Mouse (Mus musculus): ENCODE data around the gene Chn2. TPM values are rescaled to one million over a fixed set of nuclear protein-coding genes. Genes with fewer than 3 reads are reported as not detected.

Gene Chn2
- total RNA-seq, 2 experiments from 2014 or later = 1.0 to 1.3 TPM

- no peak overlapping the region for H3K4me3 ChIP-seq
- DNase-seq = no peak
- intact Hi-C loops (cut with DNase I) = no loop called here
- peak overlapping the region; percentile 43; the same call in 1 of the 2 replicates for H3K27ac ChIP-seq
- TF ChIP-seq CTCF (IDR thresholded peaks at IDR 0.05) = no peak
These were observed 202.4 kb downstream of the Chn2 start for GRCm38 (mm10) chr6:54241761-54242160.

- no peak for DNase-seq
- H3K4me3 ChIP-seq = no peak overlapping the region; the same call in 1 of the 2 replicates
- no peak for TF ChIP-seq CTCF (IDR thresholded peaks at IDR 0.05)
- intact Hi-C loops (cut with DNase I) = no loop called here
- peak overlapping the region; percentile 43; the same call in 1 of the 2 replicates for H3K27ac ChIP-seq
These were observed 202.9 kb downstream of the Chn2 start for GRCm38 (mm10) chr6:54242286-54242685.

- Histone ChIP-seq H3K4me3 (peak overlapping the region; percentile 30), H3K27ac (peak overlapping the region; percentile 80)
- peak; percentile 45 for DNase-seq
- no peak for TF ChIP-seq CTCF (IDR thresholded peaks at IDR 0.05)
- intact Hi-C loops (cut with DNase I) = no loop called here
These were observed 209.2 kb downstream of the Chn2 start for GRCm38 (mm10) chr6:54248354-54249252.

GRCm38 (mm10) chr6:54251401-54252191 is 212.2 kb downstream of the Chn2 start:
- TF ChIP-seq CTCF (IDR thresholded peaks at IDR 0.05) = no peak
- Histone ChIP-seq H3K27ac (no peak overlapping the region), H3K4me3 (no peak overlapping the region)
- no peak for DNase-seq
- intact Hi-C loops (cut with DNase I) = loop anchor here (5.0 kb wide), 2 partner anchors 76 to 116 kb away; partner anchors contain the start of gene Prr15

- peak; percentile 44 for DNase-seq
- Histone ChIP-seq H3K4me3 (no peak overlapping the region), H3K27ac (peak overlapping the region; percentile 74)
- peak; percentile 68 for TF ChIP-seq CTCF (IDR thresholded peaks at IDR 0.05)
- intact Hi-C loops (cut with DNase I) = loop anchor here (5.0 kb wide), 2 partner anchors 74 to 114 kb away; partner anchors contain the start of gene Prr15
These were observed 213.9 kb downstream of the Chn2 start for GRCm38 (mm10) chr6:54253206-54253605.

- DNase-seq = no peak
- no peak overlapping the region for H3K4me3 ChIP-seq
- TF ChIP-seq CTCF (IDR thresholded peaks at IDR 0.05) = no peak
- peak overlapping the region; percentile 74 for H3K27ac ChIP-seq
- intact Hi-C loops (cut with DNase I) = loop anchor here (5.0 kb wide), 2 partner anchors 73 to 113 kb away; partner anchors contain the start of gene Prr15
These were observed 214.5 kb downstream of the Chn2 start for GRCm38 (mm10) chr6:54253881-54254280.

GRCm38 (mm10) chr6:54254759-54255158 is 215.4 kb downstream of the Chn2 start:
- DNase-seq = no peak
- Histone ChIP-seq H3K4me3 (no peak overlapping the region), H3K27ac (no peak overlapping the region)
- TF ChIP-seq CTCF (IDR thresholded peaks at IDR 0.05) = peak; percentile 41
- intact Hi-C loops (cut with DNase I) = loop anchor here (5.0 kb wide), 2 partner anchors 73 to 113 kb away; partner anchors contain the start of gene Prr15

GRCm38 (mm10) chr6:54255321-54255720 is 216.0 kb downstream of the Chn2 start:
- DNase-seq = no peak
- H3K27ac ChIP-seq = no peak overlapping the region
- intact Hi-C loops (cut with DNase I) = no loop called here
- H3K4me3 ChIP-seq = no peak overlapping the region
- TF ChIP-seq CTCF (IDR thresholded peaks at IDR 0.05) = no peak

- no peak for TF ChIP-seq CTCF (IDR thresholded peaks at IDR 0.05)
- intact Hi-C loops (cut with DNase I) = no loop called here
- no peak overlapping the region for H3K27ac ChIP-seq
- no peak overlapping the region for H3K4me3 ChIP-seq
- DNase-seq = no peak
These were observed 217.0 kb downstream of the Chn2 start for GRCm38 (mm10) chr6:54256397-54256796.

GRCm38 (mm10) chr6:54257552-54257951 is 218.2 kb downstream of the Chn2 start:
- no peak for DNase-seq
- intact Hi-C loops (cut with DNase I) = no loop called here
- H3K27ac ChIP-seq = no peak overlapping the region
- no peak for TF ChIP-seq CTCF (IDR thresholded peaks at IDR 0.05)
- H3K4me3 ChIP-seq = no peak overlapping the region

GRCm38 (mm10) chr6:54258462-54258861 is 219.1 kb downstream of the Chn2 start:
- no peak for DNase-seq
- H3K4me3 ChIP-seq = no peak overlapping the region
- TF ChIP-seq CTCF (IDR thresholded peaks at IDR 0.05) = no peak
- intact Hi-C loops (cut with DNase I) = no loop called here
- no peak overlapping the region for H3K27ac ChIP-seq

GRCm38 (mm10) chr6:54262732-54263131 is 223.4 kb downstream of the Chn2 start:
- Histone ChIP-seq H3K4me3 (no peak overlapping the region), H3K27ac (no peak overlapping the region)
- DNase-seq = no peak
- TF ChIP-seq CTCF (IDR thresholded peaks at IDR 0.05) = peak; percentile 17; the same call in 1 of the 2 replicates
- intact Hi-C loops (cut with DNase I) = no loop called here

GRCm38 (mm10) chr6:54263890-54264289 is 224.5 kb downstream of the Chn2 start:
- TF ChIP-seq CTCF (IDR thresholded peaks at IDR 0.05) = no peak
- H3K27ac ChIP-seq = no peak overlapping the region
- H3K4me3 ChIP-seq = no peak overlapping the region
- intact Hi-C loops (cut with DNase I) = no loop called here
- no peak for DNase-seq
